Mouse (Mus musculus) heart, embryonic 12.5 days (tissue): ENCODE results near the gene Tcte1. TPM values are rescaled to one million over a fixed set of nuclear protein-coding genes. Genes with fewer than 3 reads are reported as not detected.
A peak's percentile ranks its signal among the peaks of the same experiment; 100 is the strongest.

Experiments
- ATAC-seq: fragments of 200-750 bp; cut with Nextera tagmentation; 2 replicates; pipeline ENCODE4 v1.8.0; 2017; ENCODE audit warnings: moderate TSS enrichment, moderate library complexity; ENCODE audit not compliant: insufficient number of reproducible peaks, low FRiP score
- H3K27ac ChIP-seq: fragments of 300-500 bp; sonication (generic); 2 replicates; pipeline ENCODE4 v1.5.1; 2016; ENCODE audit warnings: mild to moderate bottlenecking, moderate library complexity; ENCODE audit not compliant: poor library complexity, severe bottlenecking
- H3K27me3 ChIP-seq: fragments of 300-500 bp; sonication (generic); replicated peaks from 2 replicates; pipeline ENCODE4 v1.6.1; 2016; ENCODE audit warnings: mild to moderate bottlenecking, moderate library complexity
- H3K36me3 ChIP-seq: fragments of 300-500 bp; sonication (generic); 2 replicates; pipeline ENCODE4 v1.6.1; 2016; ENCODE audit warnings: mild to moderate bottlenecking, moderate library complexity
- H3K4me1 ChIP-seq: fragments of 300-500 bp; sonication (generic); replicated peaks from 2 replicates; pipeline ENCODE4 v1.6.1; 2016; ENCODE audit warnings: mild to moderate bottlenecking
- H3K4me2 ChIP-seq: fragments of 300-500 bp; sonication (generic); 2 replicates; pipeline ENCODE4 v1.6.1; 2016; ENCODE audit warnings: mild to moderate bottlenecking, moderate library complexity
- H3K4me3 ChIP-seq: fragments of 300-500 bp; sonication (generic); 2 replicates; pipeline ENCODE4 v1.5.1; 2016; ENCODE audit warnings: mild to moderate bottlenecking
- H3K9ac ChIP-seq: fragments of 300-500 bp; sonication (generic); 2 replicates; pipeline ENCODE4 v1.6.1; 2016; ENCODE audit warnings: mild to moderate bottlenecking, moderate library complexity
- H3K9me3 ChIP-seq: fragments of 300-500 bp; sonication (generic); replicated peaks from 2 replicates; pipeline ENCODE4 v1.6.1; 2016; ENCODE audit warnings: mild to moderate bottlenecking, moderate library complexity
- WGBS: fragments of 180-500 bp; shearing (Covaris S2); methylation state at CpG from one replicate; pipeline ENCODE4 v1.1.7; 2016; 5-methylcytosine and 5-hydroxymethylcytosine counted together
- polyA plus RNA-seq: library from polyadenylated mRNA; unstranded; fragments of >200 nt; fragmentation: Nextera tagmentation; extraction: Ambion mirVana; gene quantifications from 2 replicates; pipeline ENCODE4 v1.2.1, GENCODE M21; 2016

Tcte1 gene
- 0.15 and 0.20 TPM in 2 replicates for polyA plus RNA-seq

DNA sequence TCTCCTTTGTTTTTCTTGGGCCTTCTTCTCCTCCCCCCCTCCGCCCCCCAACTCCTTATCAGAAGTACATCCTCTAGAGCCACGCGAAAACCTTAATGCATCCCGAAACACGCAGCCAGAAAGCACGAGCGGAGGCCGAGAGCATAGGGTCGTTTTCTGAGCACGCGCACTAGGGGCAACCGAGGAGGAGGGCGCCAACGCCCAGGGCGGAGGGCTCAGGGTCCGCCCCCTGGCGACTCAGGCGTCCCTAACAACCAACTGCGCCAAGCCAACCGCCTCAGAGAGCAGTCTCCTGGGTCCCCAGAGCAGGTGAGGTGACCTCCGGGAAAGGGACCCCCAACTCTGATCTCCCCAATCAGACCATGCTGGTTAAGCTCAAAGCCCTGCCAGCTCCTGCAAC lies at the start of gene Tcte1:
Tcte1 (plus strand) TSS at position 172 of the 400 bp plus-strand sequence.
- peaks cover 23% of the 10 kb centered on the region for H3K36me3 ChIP-seq
- H3K4me3 ChIP-seq: peak within 1 kb of the TSS; percentile 47
- peak; percentile 60; the same call in 1 of the 2 replicates for ATAC-seq
- peak within 1 kb of the TSS; percentile 66 for H3K9ac ChIP-seq
- H3K4me2 ChIP-seq: peak within 1 kb of the TSS; percentile 87
- WGBS: under 1% methylated on average over 21 of the region's 21 CpGs
- no peaks in the 10 kb centered on the region for H3K9me3 ChIP-seq
- no peak within 1 kb of the TSS for H3K27ac ChIP-seq
- H3K27me3 ChIP-seq: peaks cover 35% of the 10 kb centered on the region
- H3K4me1 ChIP-seq: peaks cover 43% of the 10 kb centered on the region

DNA sequence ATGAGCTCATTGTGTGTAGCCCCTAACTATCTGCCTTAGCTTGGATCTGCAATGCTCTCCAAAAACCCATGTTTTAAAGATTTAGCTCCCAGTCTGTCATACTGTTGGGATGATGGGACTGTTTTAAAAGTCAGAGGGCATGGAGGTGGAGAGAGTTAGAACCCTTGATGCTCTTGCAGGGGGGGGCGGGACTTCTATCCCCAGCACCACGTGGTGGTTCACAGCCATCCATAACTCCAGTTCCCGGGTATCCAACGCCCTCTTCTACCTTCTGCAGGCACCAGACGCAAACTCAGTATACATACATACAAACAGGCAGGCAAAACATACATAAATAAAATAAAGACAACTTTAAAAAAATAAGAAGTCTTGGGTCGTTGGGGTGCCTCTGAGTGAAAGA lies 49.6 kb upstream of the Tcte1 start:
- ATAC-seq: no peak
- H3K9me3 ChIP-seq: no peaks in the 10 kb centered on the region
- H3K9ac ChIP-seq: no peak overlapping the region
- WGBS: 69% methylated on average over 6 of the region's 6 CpGs
- H3K4me3 ChIP-seq: no peak overlapping the region
- H3K36me3 ChIP-seq: no peaks in the 10 kb centered on the region
- H3K4me2 ChIP-seq: no peak overlapping the region
- H3K27ac ChIP-seq: no peak overlapping the region
- peaks cover 6% of the 10 kb centered on the region; the same call in 1 of the 2 replicates for H3K4me1 ChIP-seq
- peaks cover 29% of the 10 kb centered on the region for H3K27me3 ChIP-seq

DNA sequence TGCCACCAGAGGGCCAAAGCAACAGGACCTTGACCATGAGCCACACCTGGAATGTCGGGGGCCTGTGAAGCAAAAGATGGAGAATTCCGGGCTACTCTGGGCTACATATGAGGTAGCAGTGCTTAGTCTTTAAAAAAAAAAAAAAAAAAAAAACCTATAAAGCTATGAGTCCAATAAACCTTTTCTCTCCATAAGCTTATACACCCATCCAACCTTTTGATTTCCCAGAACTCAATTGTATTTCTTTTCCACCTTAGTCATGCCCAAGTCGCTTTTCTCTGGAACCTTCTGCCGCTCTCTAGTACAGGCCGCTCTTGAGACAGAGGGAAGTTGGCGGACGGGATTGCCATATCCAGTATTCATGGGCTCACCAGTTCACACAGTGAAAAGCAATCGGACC lies 49.1 kb upstream of the Tcte1 start:
- Histone ChIP-seq H3K4me3 (peak overlapping the region; percentile 44), H3K36me3 (no peaks in the 10 kb centered on the region), H3K9me3 (no peaks in the 10 kb centered on the region), H3K4me1 (peaks cover 8% of the 10 kb centered on the region; the same call in 1 of the 2 replicates), H3K9ac (no peak overlapping the region), H3K27ac (no peak overlapping the region), H3K4me2 (peak overlapping the region; percentile 71), H3K27me3 (peaks cover 29% of the 10 kb centered on the region)
- no peak for ATAC-seq
- 72% methylated on average over 8 of the region's 8 CpGs for WGBS

DNA sequence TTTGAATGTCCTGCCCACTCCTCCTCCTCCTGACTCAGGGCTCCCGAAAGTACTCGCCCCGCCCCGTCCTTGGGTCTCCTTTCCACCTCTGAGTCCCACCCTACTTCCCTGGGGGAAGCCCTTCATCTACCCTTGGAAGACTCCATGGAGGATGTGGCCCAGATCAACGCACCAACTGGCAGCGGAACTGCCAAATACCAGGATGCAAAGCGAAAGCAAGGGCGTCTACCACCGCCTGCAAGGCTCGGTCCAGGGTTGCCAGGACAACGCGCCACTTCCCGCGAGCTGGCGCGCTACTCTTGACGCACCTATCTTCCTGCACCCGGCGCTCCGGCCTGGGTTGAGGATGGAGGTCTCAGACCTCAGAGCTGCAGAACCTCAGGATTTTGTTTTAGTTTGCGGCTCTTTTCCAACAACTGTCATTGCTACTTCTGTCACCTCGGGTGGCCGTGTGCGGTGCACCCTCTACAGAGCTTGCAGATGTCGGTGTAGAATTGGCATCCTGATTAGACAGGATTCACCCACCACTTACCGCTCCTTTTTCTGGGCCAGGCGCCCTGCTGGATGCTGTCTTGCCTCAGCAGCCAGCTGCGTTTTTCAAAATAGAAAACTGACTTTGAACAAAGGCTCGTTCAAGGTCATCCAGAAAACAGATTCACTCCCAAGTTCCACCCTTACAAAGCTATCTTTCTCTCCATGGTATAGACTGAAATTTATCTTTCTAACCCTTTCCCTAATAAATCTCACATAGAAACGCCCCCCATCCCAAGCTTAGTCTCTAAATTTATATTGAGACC lies 48.4 kb upstream of the Tcte1 start, which contains the start of gene Spats1:
Spats1 (minus strand) TSS at position 747 of the 797 bp plus-strand sequence.
- H3K36me3 ChIP-seq: no peaks in the 10 kb centered on the region
- H3K27ac ChIP-seq: no peak within 1 kb of the TSS
- WGBS: 6% methylated on average over 30 of the region's 30 CpGs

DNA sequence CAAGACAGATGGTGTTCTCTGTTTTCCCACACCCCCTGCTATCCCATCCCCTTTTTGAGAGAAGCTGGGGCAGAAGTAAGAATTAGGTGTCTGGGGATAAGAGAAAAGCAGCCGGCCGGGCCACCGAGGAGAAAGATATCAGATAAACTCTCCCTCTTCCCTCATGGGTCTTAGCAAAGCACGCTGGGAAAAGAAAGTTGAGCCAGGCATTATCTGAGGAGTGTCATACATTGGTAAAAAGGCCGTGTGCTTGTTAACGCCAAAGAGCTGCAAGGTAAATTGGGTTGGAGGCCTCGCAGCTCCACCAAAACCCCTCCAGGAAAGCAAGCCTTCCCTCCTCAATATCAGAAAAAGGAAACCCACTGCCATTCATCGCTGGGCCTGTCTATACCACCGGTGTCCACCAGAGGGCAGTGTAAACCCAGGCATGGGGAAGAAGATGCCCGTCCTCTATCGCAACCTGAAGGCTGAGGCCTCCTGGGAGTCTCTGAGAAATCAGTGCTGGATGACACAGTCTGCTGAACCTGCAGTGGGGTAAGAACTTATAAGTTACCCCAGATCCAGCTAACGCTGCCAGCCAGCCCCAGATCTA lies 44.9 kb upstream of the Tcte1 start:
- ATAC-seq: no peak
- 8% methylated on average over 12 of the region's 12 CpGs for WGBS
- Histone ChIP-seq H3K4me1 (peaks cover 8% of the 10 kb centered on the region; the same call in 1 of the 2 replicates), H3K4me3 (no peak overlapping the region), H3K9me3 (0 out of 2 replicates have a peak, but pooled peaks cover 6% of the 10 kb centered on the region), H3K4me2 (no peak overlapping the region), H3K27ac (no peak overlapping the region), H3K9ac (no peak overlapping the region), H3K36me3 (no peaks in the 10 kb centered on the region), H3K27me3 (peaks cover 22% of the 10 kb centered on the region)

More for the DNA sequence above, 48.4 kb upstream of the Tcte1 start, which contains the start of gene Spats1:
- peak; percentile 49 for ATAC-seq
- Histone ChIP-seq H3K4me2 (peak within 1 kb of the TSS; percentile 71), H3K4me1 (peaks cover 8% of the 10 kb centered on the region; the same call in 1 of the 2 replicates), H3K27me3 (peaks cover 29% of the 10 kb centered on the region), H3K9ac (no peak within 1 kb of the TSS; the same call in 1 of the 2 replicates), H3K4me3 (peak within 1 kb of the TSS; percentile 44), H3K9me3 (no peaks in the 10 kb centered on the region)

DNA sequence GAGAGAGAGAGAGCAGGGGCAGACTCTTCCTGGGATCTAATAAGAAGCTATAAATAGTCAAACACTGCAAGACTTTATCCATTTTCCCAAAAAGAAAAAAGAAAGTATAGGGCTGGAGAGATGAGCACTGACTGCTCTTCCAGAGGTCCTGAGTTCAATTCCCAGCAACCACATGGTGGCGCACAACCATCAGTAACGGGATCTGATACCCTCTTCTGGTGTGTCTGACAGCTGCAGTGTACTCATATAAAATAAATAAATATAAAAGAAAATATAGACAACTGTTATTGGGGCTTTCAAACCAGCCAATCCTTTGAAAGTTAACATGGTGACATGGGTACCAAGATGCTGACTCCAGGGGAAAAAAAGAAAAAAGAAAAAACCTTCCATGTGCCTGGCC lies 42.8 kb upstream of the Tcte1 start:
- H3K36me3 ChIP-seq: no peaks in the 10 kb centered on the region
- no peak overlapping the region for H3K27ac ChIP-seq
- H3K4me1 ChIP-seq: peaks cover 8% of the 10 kb centered on the region; the same call in 1 of the 2 replicates
- ATAC-seq: no peak
- H3K4me3 ChIP-seq: no peak overlapping the region
- WGBS: 24% methylated on average over 2 of the region's 2 CpGs
- 0 out of 2 replicates have a peak, but pooled peaks cover 6% of the 10 kb centered on the region for H3K9me3 ChIP-seq
- H3K9ac ChIP-seq: no peak overlapping the region
- H3K4me2 ChIP-seq: no peak overlapping the region
- peaks cover 22% of the 10 kb centered on the region for H3K27me3 ChIP-seq

DNA sequence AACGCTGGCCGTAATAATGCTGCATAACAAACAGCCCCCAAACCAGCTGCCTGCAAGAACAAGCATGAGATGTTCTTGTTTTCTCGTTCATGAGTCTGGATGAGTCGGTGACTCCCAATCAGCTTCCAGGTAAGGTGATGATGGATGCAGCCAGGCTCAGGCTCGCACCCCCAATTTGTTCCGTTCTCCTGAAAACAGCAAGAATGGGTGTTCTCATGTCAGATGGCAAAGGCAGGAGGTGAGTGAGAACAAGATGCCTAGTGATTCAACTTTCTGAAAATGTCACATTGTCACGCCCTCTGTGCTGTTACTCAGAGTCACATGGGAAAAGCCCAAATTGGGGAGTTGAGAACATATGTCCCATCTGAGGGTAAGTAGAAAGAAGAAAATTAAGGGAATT lies 37.7 kb upstream of the Tcte1 start:
- Histone ChIP-seq H3K27ac (no peak overlapping the region), H3K9me3 (0 out of 2 replicates have a peak, but pooled peaks cover 6% of the 10 kb centered on the region), H3K4me3 (no peak overlapping the region), H3K27me3 (peaks cover 12% of the 10 kb centered on the region; the same call in 1 of the 2 replicates), H3K9ac (no peak overlapping the region), H3K4me1 (no peaks in the 10 kb centered on the region), H3K36me3 (no peaks in the 10 kb centered on the region), H3K4me2 (no peak overlapping the region)
- 79% methylated on average over 7 of the region's 7 CpGs for WGBS
- no peak for ATAC-seq

DNA sequence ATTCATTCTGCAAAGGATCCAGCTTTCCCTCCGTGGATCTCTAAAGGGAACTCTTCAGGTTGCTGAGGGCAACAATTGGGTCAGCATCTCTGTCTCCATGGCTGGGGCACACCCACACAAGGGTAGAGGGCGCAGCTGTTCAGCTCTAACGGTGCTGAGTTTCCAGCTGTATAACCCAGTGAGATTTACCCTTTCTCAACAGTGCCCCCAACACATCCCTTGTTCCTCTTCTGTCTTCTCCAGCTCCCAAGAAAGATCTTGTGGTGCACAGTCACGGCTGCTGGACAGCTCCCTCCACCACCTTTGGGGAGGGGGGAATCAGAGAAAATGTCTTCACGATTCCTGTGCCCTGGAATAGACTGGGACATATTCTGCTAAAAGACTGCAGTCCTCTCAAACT lies 36.0 kb upstream of the Tcte1 start:
- H3K36me3 ChIP-seq: no peaks in the 10 kb centered on the region
- H3K4me3 ChIP-seq: no peak overlapping the region
- H3K4me2 ChIP-seq: no peak overlapping the region
- no peak overlapping the region for H3K9ac ChIP-seq
- no peak for ATAC-seq
- WGBS: 9% methylated on average over 5 of the region's 5 CpGs
- H3K27me3 ChIP-seq: peaks cover 14% of the 10 kb centered on the region; the same call in 1 of the 2 replicates
- H3K9me3 ChIP-seq: no peaks in the 10 kb centered on the region
- H3K4me1 ChIP-seq: peaks cover 7% of the 10 kb centered on the region; the same call in 1 of the 2 replicates
- no peak overlapping the region for H3K27ac ChIP-seq

DNA sequence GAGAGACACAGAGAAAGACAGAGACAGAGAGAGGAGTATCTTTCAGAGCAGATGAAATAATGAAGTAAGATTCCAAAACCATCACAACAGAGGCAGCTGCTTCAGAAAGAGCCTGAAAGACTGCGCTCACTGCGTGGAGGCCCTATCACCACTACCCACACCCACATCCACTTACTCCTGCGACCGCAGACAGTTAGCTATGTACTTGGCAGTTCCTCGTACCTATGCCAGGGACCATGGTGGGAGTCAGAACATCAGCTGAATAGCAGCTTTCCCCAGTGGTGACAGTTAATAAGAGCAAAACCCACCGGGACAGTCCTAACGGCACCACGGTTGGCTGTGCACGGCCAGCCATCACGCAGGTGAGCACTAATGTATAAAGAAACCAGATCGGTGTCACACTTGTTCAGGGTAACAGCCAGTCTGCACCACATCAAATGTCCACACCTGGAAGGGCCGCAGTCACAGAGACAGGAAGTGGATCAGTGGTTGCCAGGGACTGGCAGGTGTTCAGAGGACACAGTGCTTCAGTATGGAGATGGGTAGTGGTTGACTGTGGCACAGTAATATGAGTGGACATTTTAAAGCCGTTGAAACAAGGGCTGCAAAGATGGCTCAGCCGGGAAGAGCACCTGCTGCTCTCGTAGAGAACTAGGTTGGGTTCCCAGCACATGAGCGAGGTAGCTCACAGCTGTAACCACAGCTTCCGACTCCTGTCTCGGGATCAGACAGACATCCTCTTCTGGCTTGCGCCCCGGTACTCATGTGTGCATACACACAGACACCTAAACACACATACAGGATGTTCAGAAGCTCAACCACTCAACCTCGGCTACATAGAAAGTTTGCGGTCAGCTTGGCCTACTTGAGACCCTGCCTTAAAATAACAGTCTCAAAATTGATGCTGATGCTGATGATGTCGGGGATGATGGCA lies 34.6 kb upstream of the Tcte1 start:
- 80% methylated on average over 23 of the region's 23 CpGs for WGBS
- peaks cover 7% of the 10 kb centered on the region; the same call in 1 of the 2 replicates for H3K4me1 ChIP-seq
- peaks cover 17% of the 10 kb centered on the region; the same call in 1 of the 2 replicates for H3K27me3 ChIP-seq
- no peak overlapping the region for H3K27ac ChIP-seq
- no peak for ATAC-seq
- no peaks in the 10 kb centered on the region for H3K36me3 ChIP-seq
- H3K4me2 ChIP-seq: no peak overlapping the region
- H3K9ac ChIP-seq: no peak overlapping the region
- H3K9me3 ChIP-seq: no peaks in the 10 kb centered on the region
- H3K4me3 ChIP-seq: no peak overlapping the region

DNA sequence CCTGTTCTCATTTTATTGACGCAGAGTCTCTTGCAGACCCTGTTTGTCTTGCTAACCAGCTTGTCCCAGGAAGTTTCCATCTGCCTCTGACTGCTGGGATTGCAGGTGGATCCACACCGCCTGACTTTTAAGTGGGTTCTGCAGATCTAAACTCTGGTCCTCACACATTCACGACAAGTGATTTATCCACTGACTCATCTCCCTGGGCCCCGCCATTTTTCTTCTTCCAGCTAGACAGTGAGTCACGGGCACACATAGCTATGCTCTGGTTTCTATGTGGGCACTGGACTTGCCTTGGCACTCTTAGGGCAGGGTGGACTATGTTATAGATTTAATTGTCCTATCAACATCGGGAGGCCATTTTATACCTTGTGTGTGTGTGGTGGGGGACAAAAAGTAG lies 33.5 kb upstream of the Tcte1 start:
- 78% methylated on average over 6 of the region's 6 CpGs for WGBS
- ATAC-seq: no peak
- H3K4me2 ChIP-seq: no peak overlapping the region

More for the DNA sequence above, 33.5 kb upstream of the Tcte1 start:
- no peak overlapping the region for H3K9ac ChIP-seq
- H3K27me3 ChIP-seq: peaks cover 22% of the 10 kb centered on the region
- H3K4me3 ChIP-seq: no peak overlapping the region
- H3K36me3 ChIP-seq: no peaks in the 10 kb centered on the region
- H3K27ac ChIP-seq: no peak overlapping the region
- H3K9me3 ChIP-seq: no peaks in the 10 kb centered on the region
- peaks cover 7% of the 10 kb centered on the region; the same call in 1 of the 2 replicates for H3K4me1 ChIP-seq
